Mouse (Mus musculus) myocyte (in vitro differentiated cells): ENCODE measurements around the gene Tuba3a. TPM values are rescaled to one million over a fixed set of nuclear protein-coding genes. Genes with fewer than 3 reads are reported as not detected.

Experiments
- H3K27me3 ChIP-seq: one replicate; pipeline ENCODE4 v1.6.1; 2011; ENCODE audit not compliant: control insufficient read depth, insufficient read depth, insufficient read length
- H3K36me3 ChIP-seq: one replicate; pipeline ENCODE4 v1.6.1; 2011; ENCODE audit not compliant: control insufficient read depth, insufficient read depth
- H3K4me2 ChIP-seq: one replicate; pipeline ENCODE4 v1.6.1; 2011; ENCODE audit warnings: low read depth, control low read depth
- H3K4me3 ChIP-seq: one replicate; pipeline ENCODE4 v1.5.1; 2011; ENCODE audit warnings: mild to moderate bottlenecking, control low read depth, moderate library complexity
- H3K79me2 ChIP-seq: one replicate; pipeline ENCODE4 v1.6.1; 2011; ENCODE audit not compliant: control insufficient read depth, insufficient read depth
- H3ac ChIP-seq: one replicate; pipeline ENCODE4 v1.6.1; 2011; ENCODE audit not compliant: control insufficient read depth, insufficient read length
- CEBPB ChIP-seq: IDR thresholded peaks from 2 replicates; pipeline ENCODE4 v1.6.1; 2011; ENCODE audit warnings: mild to moderate bottlenecking, moderate library complexity; ENCODE audit not compliant: poor library complexity, insufficient read depth, severe bottlenecking
- E2F4 ChIP-seq: IDR thresholded peaks from one replicate; pipeline ENCODE4 v1.6.1; 2011; ENCODE audit warnings: mild to moderate bottlenecking, control low read depth, moderate library complexity; ENCODE audit not compliant: insufficient read depth
- MAX ChIP-seq: IDR thresholded peaks from one replicate; pipeline ENCODE4 v1.6.1; 2011; ENCODE audit warnings: low read depth, mild to moderate bottlenecking, control low read depth
- MYOD1 ChIP-seq, 3 experiments: IDR thresholded peaks; one replicate each; pipeline ENCODE4 v1.6.1; 2011; ENCODE audit warnings: control low read depth in 2 of 3, low read depth in 2 of 3, mild to moderate bottlenecking in 2 of 3, moderate library complexity in 1 of 3; ENCODE audit not compliant: insufficient read length in 2 of 3, control insufficient read depth in 1 of 3
- MYOG ChIP-seq, 3 experiments: IDR thresholded peaks; one replicate each; pipeline ENCODE4 v1.6.1; 2011; ENCODE audit warnings: control low read depth in 2 of 3, low read depth in 2 of 3, mild to moderate bottlenecking in 2 of 3; ENCODE audit not compliant: insufficient read length in 2 of 3, control insufficient read depth in 1 of 3, insufficient read depth in 1 of 3
- POLR2A ChIP-seq: IDR thresholded peaks from one replicate; pipeline ENCODE4 v1.6.1; 2011; ENCODE audit warnings: low read depth, mild to moderate bottlenecking, control low read depth, moderate library complexity; ENCODE audit not compliant: insufficient read length
- POLR2AphosphoS2 ChIP-seq: IDR thresholded peaks from one replicate; pipeline ENCODE4 v1.6.1; 2011; ENCODE audit warnings: low read depth, control low read depth; ENCODE audit not compliant: insufficient read length
- REST ChIP-seq: IDR thresholded peaks from one replicate; pipeline ENCODE4 v1.6.1; 2011; ENCODE audit warnings: mild to moderate bottlenecking, control low read depth, moderate library complexity; ENCODE audit not compliant: insufficient read depth, insufficient read length
- SRF ChIP-seq: IDR thresholded peaks from one replicate; pipeline ENCODE4 v1.6.1; 2011; ENCODE audit warnings: low read depth; ENCODE audit not compliant: control insufficient read depth, insufficient read length
- TCF12 ChIP-seq: IDR thresholded peaks from one replicate; pipeline ENCODE4 v1.6.1; 2011; ENCODE audit warnings: mild to moderate bottlenecking, control low read depth; ENCODE audit not compliant: poor library complexity, insufficient read depth, severe bottlenecking
- TCF3 ChIP-seq: IDR thresholded peaks from one replicate; pipeline ENCODE4 v1.6.1; 2011; ENCODE audit warnings: low read depth, control low read depth; ENCODE audit not compliant: insufficient read length
- USF1 ChIP-seq: IDR thresholded peaks from one replicate; pipeline ENCODE4 v1.6.1; 2011; ENCODE audit warnings: low read depth, mild to moderate bottlenecking, control low read depth, moderate library complexity
- polyA plus RNA-seq: library from polyadenylated mRNA; unstranded; fragments of >200 nt; fragmentation: generic; extraction: Trizol; gene quantifications from one replicate; pipeline ENCODE4 v1.2.1, GENCODE M21; 2012; ENCODE audit warnings: missing spikeins

Tuba3a gene
- polyA plus RNA-seq, 1 experiment: not detected

DNA sequence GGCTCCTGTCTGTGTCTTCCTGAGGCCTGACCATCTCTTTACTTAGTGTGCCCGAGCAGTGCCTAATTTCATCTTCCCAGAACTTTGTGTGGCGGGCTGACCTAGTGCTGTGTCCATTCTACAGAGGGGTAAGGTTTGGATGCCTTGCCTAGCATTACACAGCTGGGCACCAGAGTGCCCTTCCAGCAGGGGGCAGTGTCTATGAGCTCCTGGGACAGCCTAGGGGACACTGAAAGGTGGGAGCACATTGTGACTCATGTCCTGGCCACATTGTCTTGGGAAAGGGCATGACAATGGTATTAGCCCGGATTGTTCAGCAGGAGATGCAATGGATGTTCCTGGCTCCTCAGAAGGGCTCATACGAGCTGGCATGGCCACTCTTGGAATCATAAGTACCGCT, 42.4 kb upstream of the Tuba3a start:
- no peaks in the 10 kb centered on the region for H3K27me3 ChIP-seq
- H3ac ChIP-seq: no peak overlapping the region
- H3K4me2 ChIP-seq: no peak overlapping the region
- TF ChIP-seq MAX (no peak), MYOD1 (IDR thresholded peaks at IDR 0.05; ENCODE audit: control insufficient read depth in 1 of 3, insufficient read length in 2 of 3, low read depth in 2 of 3) (no peak), REST (no peak), TCF12 (no peak), POLR2A (no peak), TCF3 (no peak), POLR2AphosphoS2 (no peak), SRF (no peak), MYOG (IDR thresholded peaks at IDR 0.05; ENCODE audit: control insufficient read depth in 1 of 3, insufficient read depth in 1 of 3, insufficient read length in 2 of 3, low read depth in 2 of 3) (no peak), CEBPB (no peak), E2F4 (no peak), USF1 (no peak)
- no peak overlapping the region for H3K4me3 ChIP-seq
- no peaks in the 10 kb centered on the region for H3K36me3 ChIP-seq
- no peaks in the 10 kb centered on the region for H3K79me2 ChIP-seq

DNA sequence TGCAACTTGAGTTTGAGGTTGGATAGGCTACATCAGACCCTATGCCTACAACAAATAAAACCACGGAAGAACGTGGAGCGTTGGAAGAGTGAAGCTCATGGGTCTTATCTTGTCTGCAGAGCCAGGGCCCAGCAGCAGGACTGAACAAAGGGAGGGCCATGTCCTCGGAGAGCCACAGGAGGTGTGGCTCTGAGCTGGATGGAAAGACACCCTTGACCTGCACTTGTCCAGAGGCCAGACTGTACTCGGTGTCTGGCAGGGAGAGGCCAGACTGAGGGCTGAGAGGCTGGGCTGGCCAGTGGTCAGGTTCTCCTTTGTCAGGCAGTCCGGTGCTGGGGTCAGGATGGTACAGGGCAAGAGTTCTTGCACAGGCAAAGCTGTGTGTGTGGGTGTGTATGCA, 39.5 kb upstream of the Tuba3a start:
- no peaks in the 10 kb centered on the region for H3K79me2 ChIP-seq
- H3K4me2 ChIP-seq: no peak overlapping the region
- H3K36me3 ChIP-seq: no peaks in the 10 kb centered on the region
- no peak overlapping the region for H3ac ChIP-seq
- TF ChIP-seq TCF12: no peak
- no peak for TF ChIP-seq REST
- TF ChIP-seq MAX: no peak
- TF ChIP-seq POLR2AphosphoS2: no peak
- no peak for TF ChIP-seq POLR2A
- TF ChIP-seq CEBPB: no peak
- TF ChIP-seq USF1: no peak
- no peak for TF ChIP-seq E2F4
- no peak for TF ChIP-seq MYOD1 (IDR thresholded peaks at IDR 0.05; ENCODE audit: control insufficient read depth in 1 of 3, insufficient read length in 2 of 3, low read depth in 2 of 3)
- TF ChIP-seq MYOG (IDR thresholded peaks at IDR 0.05; ENCODE audit: control insufficient read depth in 1 of 3, insufficient read depth in 1 of 3, insufficient read length in 2 of 3, low read depth in 2 of 3): no peak
- no peak for TF ChIP-seq TCF3
- no peak for TF ChIP-seq SRF
- H3K27me3 ChIP-seq: no peaks in the 10 kb centered on the region
- no peak overlapping the region for H3K4me3 ChIP-seq

DNA sequence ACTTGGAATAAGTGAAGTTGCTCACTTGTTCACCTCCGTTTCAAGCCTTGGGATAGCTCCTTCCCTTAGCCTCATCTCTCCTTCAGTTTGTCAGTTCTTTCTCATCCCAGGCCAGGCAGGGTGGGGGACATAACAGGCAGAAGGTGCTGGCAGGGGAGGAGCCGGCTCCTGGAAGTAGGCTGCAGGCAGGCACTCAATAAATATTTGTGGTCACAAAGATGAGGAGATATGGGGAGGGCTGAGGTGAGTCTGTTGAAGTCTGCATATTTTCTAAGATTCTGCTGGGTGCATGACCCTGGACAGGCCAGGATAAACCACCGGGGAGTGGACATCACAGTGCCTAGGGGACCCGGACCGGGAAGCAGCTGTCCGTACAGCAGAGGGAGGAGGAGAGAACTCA, 37.7 kb upstream of the Tuba3a start:
- no peaks in the 10 kb centered on the region for H3K27me3 ChIP-seq
- H3K79me2 ChIP-seq: no peaks in the 10 kb centered on the region

DNA sequence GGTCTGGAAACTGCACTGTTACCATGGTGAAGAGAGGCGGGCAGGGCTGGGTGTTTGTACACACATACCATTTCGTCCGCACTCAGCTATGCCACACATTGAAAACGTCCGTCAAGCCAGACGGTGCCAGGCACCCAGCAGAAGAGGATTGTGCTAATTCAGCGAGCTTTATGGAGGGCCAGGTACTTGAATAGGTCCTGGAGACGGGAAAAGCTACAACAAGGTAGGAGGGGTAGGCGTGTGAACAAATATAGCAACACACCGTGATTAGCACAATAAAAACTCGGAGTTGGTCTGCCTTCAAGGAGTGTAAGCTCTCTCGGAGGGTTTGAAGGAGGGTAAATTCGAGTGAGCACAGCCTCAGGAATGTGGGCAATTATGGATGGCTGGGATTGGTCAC, 37.0 kb upstream of the Tuba3a start:
- TF ChIP-seq POLR2A: no peak
- TF ChIP-seq USF1: no peak
- no peak for TF ChIP-seq TCF12
- no peak for TF ChIP-seq POLR2AphosphoS2
- TF ChIP-seq E2F4: no peak
- no peak for TF ChIP-seq MAX
- TF ChIP-seq CEBPB: no peak
- TF ChIP-seq MYOD1 (IDR thresholded peaks at IDR 0.05; ENCODE audit: control insufficient read depth in 1 of 3, insufficient read length in 2 of 3, low read depth in 2 of 3): no peak
- no peak for TF ChIP-seq SRF
- TF ChIP-seq TCF3: no peak
- TF ChIP-seq MYOG (IDR thresholded peaks at IDR 0.05; ENCODE audit: control insufficient read depth in 1 of 3, insufficient read depth in 1 of 3, insufficient read length in 2 of 3, low read depth in 2 of 3): no peak
- no peak for TF ChIP-seq REST
- H3K27me3 ChIP-seq: no peaks in the 10 kb centered on the region
- no peak overlapping the region for H3K4me3 ChIP-seq
- H3K4me2 ChIP-seq: no peak overlapping the region
- no peak overlapping the region for H3ac ChIP-seq
- no peaks in the 10 kb centered on the region for H3K36me3 ChIP-seq
- no peaks in the 10 kb centered on the region for H3K79me2 ChIP-seq

More for the DNA sequence above, 37.7 kb upstream of the Tuba3a start:
- Histone ChIP-seq H3K36me3 (no peaks in the 10 kb centered on the region), H3ac (no peak overlapping the region), H3K4me3 (no peak overlapping the region), H3K4me2 (no peak overlapping the region)
- TF ChIP-seq POLR2A (no peak), REST (no peak), E2F4 (no peak), MYOG (IDR thresholded peaks at IDR 0.05; ENCODE audit: control insufficient read depth in 1 of 3, insufficient read depth in 1 of 3, insufficient read length in 2 of 3, low read depth in 2 of 3) (no peak), CEBPB (no peak), TCF3 (no peak), MAX (no peak), MYOD1 (IDR thresholded peaks at IDR 0.05; ENCODE audit: control insufficient read depth in 1 of 3, insufficient read length in 2 of 3, low read depth in 2 of 3) (no peak), SRF (no peak), USF1 (no peak), TCF12 (no peak), POLR2AphosphoS2 (no peak)
